Mouse (Mus musculus) gastrocnemius, postnatal 25 days (tissue): ENCODE measurements at regions not wholly inside any gene's neighbourhood (a gene's known extent, or its start where the extent isn't known, plus 50 kb on each side); places are given as distances from the start of the nearest gene placed in this dataset.
"Not testable (repeated sequence)": the region's sequence is repeated elsewhere in the genome, so short reads cannot be mapped to it uniquely, and the experiment has no call there.

ENCODE experiments used
- DNase-seq: peaks from one replicate; pipeline ENCODE4 v3.0.0; 2022

DNA sequence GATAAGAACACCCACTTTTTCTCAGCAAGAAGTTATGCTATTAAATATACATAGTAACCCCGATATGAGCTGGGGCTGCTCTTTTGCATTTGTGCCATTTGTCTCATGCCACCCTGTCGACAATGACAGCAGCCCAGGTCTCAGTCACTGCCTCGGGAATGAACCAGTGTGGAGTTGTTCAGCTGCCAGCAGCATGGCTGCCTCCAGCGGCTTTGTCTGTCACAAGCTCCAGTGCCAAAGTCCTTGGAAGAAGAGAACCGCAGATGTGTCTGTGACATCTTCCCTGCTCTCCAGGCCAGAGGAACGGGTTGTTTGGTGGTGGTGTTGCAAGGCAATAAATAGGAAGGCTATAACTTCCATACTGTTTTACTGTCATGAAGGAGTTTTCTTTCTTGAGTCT lies 130.7 kb downstream of the Cep170 start:
- DNase-seq, result no peak

DNA sequence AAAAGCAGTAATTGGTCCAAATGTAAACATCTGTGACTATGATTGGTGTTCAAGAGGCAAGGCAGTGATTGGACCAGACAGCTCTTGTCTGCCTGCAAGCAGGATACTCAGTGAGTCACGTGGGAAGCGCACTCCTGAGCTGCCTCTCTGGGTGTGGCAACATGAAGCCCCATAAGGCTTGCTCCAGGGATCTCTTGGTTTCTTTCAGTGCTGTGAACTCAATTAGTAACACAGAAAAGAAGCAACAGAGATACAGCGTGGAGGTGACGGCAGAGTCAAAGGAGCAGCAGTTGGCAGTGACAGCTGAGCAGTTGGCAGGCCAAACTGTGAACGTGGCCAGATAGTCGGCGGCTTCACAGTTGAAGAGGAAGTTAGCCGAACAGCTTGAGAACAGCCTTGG lies 131.9 kb downstream of the Cep170 start:
- peak; percentile 18 for DNase-seq

DNA sequence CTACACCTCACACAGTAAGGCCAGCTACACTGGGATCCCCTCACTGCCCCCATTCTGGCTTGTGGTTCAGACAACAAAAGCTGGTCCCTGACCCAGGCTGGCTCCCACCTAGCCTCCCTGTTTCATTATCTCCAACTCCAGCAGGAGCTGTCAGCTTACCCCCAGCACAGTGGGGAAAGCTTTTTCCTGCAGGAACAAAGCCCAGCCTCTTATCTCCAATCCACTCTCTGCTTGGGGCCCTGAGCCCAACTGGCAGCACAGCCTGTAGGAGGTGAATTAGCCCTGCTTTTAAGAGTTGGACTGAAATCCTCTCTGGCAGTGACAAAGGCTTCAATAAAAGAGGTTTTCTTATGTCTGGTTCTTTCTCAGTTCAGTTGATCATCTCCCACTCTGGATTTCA lies 138.7 kb downstream of the Cep170 start:
- no peak for DNase-seq

DNA sequence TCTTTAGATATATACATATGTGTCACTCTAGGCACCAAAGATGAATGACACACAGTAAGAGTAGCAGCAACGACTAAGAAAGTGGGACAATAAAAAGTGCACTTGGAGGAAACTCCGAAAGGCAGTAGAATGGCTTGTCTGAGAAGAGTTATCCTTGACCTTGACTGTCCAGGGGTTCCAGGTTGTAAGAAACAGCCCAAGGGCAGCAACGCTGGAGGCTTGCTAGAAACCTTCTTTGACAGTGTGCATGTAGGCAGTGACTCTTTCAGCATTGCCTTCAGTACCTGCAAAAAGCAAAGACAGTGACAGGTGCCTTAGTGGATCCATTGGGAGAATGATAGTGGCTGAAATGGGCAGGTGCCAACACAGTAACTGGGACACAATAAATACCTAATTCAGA lies 142.8 kb downstream of the Cep170 start:
- DNase-seq, result no peak

DNA sequence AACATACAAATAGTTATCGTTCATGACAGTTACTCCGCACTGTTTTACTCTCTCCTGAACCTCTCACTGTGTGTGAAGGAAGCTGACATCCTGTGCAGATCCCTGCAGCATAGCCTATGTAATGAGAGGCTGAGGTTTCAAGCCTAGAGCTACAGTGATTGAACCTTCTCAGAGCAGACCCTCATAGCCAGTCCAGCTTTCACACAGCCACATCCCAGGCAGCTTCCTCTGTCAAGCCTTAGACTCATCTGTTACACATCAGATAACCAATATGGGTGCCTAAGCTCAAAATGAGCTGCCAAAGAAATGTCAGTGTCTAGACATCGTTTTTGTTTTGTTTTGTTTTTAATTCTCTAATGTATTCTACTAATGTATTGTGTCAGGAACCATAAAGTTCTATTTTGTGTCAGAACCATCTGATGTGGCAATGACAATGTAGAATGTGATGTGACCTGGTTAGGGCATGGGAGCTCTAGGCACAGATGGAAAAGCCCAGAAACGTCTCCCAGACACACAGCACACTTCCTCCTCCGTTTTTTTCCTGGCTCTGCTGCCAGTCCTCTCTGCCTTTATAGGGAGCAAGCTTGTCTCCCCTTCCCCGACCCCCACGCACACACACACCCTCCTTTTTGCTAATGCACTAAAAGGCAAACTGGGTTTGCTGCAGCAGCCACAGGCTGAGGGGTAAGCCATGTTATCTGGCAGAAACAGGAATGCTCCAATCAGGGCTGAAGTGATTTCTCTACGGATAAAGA lies 146.1 kb downstream of the Cep170 start:
- DNase-seq, result no peak

DNA sequence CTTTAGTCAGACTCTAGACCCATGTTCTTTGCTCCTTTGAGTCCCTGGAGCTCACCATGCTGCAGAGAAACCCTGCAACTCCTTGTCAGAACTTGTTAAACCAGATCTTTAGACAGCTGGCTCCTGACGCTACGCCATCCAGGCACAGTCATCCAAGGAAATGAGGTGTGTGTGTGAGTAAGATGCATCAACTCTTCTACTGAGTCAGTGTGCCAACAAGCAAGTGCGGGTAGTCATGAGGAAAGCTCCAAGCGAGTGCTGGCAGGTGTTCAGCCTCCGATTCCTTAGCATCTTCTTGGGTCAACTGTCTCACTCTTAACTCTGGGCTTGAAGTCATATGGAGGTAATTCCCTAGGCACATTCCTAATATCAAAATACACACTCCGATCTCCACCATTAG lies 153.6 kb downstream of the Cep170 start:
- no peak for DNase-seq

DNA sequence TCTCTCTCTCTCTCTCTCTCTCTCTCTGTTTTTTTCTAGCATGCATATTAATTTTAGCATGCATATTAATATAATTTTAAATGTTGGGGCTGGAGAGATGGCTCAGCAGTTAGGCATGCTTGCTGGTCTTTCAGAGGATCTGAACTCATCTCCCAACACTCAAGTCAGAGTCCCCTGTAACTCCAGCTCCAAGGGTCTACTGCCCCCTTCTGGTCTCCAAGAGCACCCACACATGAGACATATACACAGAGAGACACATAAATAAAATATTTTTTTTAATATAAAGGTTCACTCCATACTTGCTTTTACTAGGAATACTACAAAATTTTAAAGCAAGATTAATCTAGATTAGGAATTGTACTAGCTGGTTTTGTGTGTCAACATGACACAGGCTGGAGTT lies 155.2 kb downstream of the Cep170 start:
- no peak for DNase-seq

DNA sequence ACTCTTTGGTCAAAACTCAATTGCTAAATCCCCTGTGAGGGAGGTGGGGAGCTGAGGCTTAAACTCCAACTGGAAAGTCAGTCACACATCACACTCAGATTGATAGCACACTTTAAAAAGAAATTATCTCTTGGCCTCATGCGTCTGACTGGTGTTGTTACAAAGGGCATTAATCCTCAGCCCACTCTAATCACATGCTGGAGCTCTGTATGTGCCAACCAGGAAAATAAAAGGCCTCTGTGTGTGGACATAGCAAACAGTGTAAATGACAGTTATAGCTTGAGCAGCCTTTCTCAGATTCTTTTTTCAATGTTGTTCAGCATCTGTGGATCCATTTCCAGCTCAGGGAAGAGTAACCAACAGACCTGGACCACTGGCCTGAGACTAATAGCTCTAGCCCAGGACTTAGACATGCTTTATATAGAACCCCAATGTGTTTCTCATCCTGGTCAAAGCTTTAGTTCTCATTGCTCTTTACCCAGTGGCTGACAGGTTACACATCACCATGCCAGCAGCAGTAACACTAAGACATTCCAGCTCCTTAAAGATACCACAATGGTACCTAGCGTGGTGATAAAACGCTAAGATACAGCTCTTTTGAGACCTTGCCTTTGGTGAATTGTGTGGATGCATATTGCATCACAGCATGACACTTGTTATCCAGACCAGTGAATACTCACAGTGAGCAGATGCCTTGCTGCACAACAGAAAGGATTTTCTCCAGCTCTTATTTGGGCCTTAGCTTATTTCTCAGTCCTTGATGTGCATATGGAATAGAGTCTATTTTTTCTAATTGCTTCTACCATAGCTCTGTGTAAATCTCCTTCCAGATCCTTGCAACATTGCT lies 158.2 kb downstream of the Cep170 start:
- DNase-seq, result no peak

DNA sequence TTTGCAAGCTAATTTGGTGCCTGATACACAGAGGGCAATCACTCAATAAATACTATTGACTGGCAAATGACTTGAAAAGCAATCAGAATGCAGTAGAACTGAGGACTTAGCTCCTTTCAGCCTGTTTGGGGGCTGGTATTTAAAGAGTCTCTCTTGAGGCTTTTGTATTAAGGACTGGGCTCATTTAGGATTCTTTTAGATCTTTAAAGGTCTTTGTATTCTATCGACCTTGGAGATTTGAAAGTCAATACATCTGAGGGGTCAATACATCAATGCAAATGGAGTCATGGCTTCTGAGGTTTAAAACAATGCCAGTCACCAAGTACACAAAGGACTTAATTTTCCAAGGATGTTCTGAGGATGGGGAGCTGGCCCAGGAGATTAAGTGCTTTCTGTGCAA lies 169.6 kb downstream of the Cep170 start:
- DNase-seq, result no peak

DNA sequence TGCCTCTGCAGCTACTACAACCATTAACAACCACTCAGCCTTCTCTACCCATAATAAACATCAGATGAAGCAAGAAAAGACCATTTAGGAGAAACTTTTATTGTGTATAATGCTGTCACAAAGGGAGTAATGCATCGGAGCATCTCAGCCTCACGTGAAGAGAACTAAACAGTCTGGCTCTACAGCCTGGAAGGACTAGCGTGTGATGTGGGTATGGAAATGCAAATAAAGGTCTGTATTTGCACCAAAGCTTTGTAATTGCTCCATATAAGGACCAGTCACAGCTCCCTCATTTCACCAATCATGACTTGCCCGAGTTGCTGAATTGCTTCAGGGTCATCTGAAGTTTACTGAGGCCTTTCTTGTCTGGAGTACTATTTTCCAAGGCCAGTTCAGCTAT lies 190.7 kb downstream of the Cep170 start:
- DNase-seq, result no peak

DNA sequence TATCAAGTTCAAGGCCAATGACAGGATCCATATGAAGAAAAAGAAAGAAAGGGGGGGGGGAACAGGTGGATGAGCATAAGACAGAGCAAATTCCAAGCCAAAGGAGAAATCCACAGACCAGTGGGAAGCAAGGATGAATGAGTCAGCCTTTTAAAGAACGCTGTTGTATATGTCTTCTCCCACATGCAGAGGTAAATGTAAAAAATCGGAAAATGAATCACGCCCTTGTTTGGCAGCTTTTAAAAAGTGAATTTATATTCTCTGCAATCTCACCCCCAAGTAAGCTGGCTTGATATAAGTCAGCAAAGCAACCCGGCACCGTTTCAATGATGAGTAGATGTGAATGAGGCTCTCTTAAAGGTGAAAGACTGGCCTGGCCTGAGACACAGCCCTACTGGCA lies 191.7 kb downstream of the Cep170 start:
- DNase-seq, result no peak

DNA sequence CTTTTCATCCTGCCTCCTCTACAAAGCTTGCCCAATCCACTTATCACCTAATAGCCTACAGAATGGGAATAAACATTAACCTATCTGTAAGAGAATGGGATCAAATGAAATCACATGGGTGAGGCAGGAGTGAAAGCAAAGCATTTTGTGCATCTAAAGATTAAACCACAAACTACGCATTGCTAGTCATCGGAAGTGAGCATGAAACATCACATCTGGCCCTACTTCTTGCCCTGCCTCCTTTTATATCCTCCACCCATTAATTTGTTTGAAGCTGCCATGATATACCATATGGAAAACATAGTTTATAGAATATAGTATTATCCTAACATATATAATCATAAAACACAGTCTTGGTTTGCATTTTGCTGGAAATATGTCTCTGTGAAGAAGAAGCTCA lies 192.6 kb downstream of the Cep170 start:
- DNase-seq, result no peak

DNA sequence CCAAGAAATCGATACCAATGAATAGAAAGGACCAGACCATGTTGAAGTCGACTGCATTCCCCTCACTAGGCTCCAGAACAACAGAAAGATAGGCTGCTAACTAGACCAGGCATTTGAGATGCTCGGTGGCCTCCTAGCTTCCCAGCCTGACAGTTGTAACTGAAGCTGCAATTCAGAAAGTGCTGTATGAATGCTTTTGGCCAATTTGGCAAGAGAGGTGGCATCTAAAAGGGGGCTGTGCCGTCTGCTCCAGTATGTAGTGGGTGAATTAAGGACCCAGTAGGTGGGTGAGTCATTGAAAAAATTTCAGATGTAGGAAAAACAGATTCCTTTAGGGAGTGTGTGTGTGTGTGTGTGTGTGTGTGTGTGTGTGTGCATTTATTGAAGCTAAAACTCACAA lies 195.0 kb downstream of the Cep170 start:
- no peak for DNase-seq

DNA sequence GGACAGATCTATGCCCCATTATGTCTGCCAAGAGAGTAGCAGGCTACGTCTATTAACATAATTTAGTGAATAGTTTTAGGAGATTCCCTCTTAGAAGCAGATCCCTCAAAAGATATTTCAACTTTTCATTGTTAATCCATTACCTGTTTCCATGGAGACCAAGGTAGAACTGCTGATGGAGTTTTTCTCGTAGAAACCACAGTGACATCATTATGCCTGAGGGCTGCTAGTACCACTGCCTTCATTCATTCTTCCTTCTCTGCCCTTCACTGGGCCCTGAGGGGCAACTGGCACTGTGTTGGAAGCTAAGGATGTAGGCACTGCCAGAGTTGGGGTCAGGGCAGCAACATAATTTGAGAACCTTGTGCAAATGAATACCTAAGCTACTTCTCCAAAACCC lies 198.2 kb downstream of the Cep170 start:
- no peak for DNase-seq

DNA sequence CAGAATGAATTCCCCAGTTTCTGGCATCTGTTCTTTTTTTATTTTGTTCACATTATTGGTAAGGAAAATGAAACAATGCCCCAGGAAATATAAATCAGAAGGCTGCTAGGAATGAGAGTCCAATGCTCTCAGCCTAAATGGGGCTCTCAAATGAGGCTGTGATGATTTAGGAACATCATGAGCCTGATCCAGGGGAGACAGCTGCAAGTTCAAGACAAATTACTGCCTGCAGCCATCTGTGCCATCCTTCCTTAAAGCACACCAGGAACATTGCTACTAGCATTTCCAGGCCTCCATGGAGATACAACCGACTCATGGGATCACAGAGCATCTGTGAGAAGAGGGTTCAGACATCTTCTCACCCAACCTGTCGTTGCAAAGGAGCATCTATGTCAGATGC lies 219.6 kb downstream of the Cep170 start:
- DNase-seq, result no peak

DNA sequence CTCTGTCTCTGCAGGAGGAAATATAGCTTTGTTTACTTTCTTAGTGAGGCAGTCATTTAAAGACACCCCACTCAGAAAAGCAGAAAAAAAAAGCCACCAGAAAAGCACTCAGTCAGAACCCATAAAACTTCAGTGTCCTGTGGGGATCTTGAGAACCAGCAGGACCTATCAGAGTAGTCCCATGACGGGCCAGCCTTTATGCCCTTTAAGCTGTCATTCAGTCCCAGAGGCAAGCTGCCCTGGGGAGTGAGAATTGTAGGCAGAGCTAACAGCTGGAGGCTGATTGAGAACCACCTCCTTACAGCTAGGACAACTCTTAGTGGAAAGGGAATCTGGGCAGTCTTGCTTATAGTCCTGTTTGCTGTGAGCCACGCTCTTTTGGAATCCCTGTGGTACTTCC lies 225.7 kb downstream of the Cep170 start:
- no peak for DNase-seq

DNA sequence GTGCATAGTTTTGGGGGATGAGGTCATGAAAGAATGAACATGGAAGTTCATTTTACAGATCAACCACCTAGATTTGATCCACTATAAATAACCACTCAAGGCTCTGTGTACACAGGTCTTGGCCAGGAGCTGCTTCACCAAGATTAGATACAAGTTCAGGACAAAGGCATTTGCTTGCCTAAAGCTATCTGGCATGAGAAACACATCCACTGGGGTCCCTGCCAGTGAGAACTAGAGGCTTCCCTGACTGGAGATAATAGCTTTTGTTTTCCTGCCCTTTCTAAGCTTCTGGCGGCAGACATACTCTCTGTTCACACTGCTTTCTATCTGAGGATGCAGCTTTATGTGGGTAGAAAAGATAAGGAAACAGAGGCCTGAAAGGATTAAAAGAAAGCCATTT lies 240.2 kb downstream of the Cep170 start:
- DNase-seq, result no peak

DNA sequence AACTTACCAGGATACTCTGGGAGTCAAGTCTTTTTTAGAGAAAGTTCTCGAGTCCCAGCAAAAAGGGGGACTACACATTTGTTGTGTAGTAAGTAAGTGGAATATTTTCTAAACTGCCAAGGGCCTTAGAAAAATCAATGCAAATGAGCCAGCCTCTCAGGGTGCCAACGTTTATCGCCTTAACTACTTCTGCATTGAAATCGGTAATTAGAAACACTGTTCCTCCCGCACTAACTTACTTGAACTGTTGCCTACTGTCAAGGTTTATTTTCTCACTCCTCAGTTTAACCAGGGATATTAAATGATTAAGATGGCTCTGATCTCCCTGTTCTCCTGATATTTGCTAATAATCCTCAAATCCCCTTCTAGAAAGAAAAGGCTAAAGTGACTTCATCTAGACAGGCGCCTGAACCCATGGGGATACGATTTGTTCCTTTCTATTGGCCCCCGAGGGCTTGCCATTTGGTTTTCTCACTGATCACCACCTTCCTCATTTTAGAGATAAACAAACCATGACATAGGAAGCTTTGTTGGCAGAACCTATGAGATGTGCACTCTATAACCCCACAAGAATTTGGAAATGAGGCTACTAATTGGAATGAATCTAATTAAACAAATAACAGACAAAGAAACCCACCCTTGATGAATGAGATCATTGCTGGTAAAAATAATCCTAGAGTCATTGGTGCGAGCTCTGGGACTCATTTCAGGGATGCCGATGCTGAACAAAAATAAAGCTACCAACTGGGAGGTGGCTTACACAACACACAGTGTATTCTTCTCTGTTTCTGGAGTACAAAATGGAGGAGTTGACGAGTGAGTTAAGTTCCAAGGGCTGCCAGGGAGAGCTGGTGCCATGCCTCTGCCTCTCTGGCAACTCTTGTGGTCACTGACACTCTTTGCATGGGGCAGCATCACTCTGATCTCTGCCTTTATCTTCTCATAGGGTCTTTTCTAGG lies 255.1 kb downstream of the Cep170 start:
- DNase-seq, result no peak

DNA sequence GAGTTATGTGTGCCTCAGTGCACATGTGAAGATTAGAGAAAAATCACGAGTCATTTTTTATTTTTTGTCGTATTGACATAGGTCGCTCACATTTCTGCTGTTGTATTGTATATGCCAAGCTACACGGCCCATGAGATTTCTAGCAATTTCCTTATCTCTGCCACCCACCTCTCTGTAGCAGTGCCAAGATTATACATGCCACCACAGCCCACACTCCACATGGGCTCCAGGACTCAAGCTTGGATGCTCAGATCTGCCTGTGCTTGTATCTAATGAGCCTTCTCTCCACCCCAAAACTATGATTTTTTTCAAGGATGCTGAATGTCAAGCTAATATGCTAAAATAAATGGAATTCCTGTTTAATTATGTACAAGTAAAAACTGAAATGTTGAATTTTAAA lies 259.3 kb upstream of the Pld5 start:
- DNase-seq, result no peak

DNA sequence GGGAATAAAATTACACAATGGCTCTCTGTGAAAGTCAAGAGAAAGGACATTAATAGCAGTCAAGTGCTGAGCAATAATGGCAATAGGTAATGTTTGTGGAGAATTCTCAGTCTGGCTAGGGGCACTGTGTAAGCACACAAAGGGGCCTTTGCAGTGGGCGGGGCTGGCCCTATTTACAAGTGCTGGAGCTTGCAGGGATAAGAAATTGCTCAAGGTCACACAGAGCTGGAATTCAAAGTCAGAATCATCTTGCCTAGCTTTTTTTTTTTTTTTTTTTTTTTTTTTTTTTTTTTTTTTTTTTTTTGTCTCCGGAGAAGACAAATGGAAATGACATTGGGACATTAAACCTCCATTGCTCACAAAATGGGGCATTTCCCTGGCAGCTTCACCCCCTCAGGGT lies 253.9 kb upstream of the Pld5 start:
- no peak for DNase-seq

DNA sequence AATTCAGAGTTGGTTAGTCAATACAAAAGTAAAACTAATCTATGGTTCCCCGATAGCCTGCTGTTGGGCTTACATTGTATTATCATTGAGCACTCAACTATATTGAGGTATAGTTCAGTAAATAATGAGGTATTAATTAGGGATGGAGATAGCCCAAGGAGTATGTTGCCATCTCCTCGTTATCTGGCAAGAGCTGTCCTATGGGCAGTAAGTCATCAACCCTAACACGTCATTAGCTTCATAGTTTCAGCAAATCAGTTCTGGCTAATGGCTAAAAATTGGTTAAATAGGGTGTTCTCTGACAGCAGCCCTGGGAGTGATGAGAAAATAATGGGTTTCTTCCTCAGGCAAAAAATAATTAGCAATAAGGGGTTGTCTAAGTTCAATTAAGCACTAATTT lies 236.4 kb upstream of the Pld5 start:
- no peak for DNase-seq

DNA sequence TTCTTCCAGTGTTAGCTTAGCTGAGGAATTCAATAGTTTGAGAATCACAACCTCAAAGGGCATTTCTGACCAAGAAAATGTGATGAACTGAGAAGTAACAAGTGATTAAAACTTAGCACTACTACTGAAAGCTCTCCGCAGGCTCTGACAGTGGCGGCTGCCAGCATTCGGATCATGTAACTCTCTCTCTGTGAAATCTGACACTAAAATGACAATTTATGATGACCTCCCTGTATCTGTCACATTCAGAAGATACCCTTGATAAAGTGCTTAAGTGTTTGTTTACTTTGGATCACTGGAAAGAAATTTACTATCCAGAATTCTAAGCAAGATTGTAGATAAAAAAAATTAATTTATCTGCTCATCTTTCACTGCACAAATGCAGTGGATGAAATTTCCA lies 230.3 kb upstream of the Pld5 start:
- no peak for DNase-seq

DNA sequence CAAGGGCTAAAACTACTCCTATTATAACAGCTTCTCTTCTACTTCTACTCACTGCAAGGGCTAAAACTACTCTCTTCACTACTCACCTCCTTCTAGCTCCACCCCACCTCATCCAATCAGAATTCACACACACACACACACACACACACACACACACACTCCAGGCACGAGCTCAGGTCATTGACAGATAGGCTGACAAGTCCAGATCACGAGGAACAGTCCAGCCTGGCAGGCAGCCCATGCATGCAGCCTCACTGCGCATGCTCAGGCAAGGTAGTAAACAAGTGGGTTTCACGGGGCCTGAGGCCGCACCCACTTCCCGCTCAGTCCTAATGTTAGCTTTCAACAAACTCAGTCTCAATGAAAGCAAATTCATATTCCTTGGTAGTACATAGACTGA lies 229.6 kb upstream of the Pld5 start:
- DNase-seq, result not testable (repeated sequence)
